Mouse (Mus musculus) limb, embryonic 15.5 days (tissue): ENCODE measurements around the gene Rnase13. TPM values are rescaled to one million over a fixed set of nuclear protein-coding genes. Genes with fewer than 3 reads are reported as not detected.
"Not testable (repeated sequence)": the region's sequence is repeated elsewhere in the genome, so short reads cannot be mapped to it uniquely, and the experiment has no call there.

Source experiments
- ATAC-seq: fragments of 200-750 bp; cut with Nextera tagmentation; 2 replicates; pipeline ENCODE4 v1.8.0; 2017; ENCODE audit warnings: low read depth, moderate TSS enrichment; ENCODE audit not compliant: insufficient number of reproducible peaks, low FRiP score, low TSS enrichment
- H3K27ac ChIP-seq: fragments of 300-500 bp; sonication (generic); 2 replicates; pipeline ENCODE4 v1.5.1; 2015; ENCODE audit warnings: moderate library complexity, mild to moderate bottlenecking, inconsistent platforms
- H3K27me3 ChIP-seq: fragments of 300-500 bp; sonication (generic); 2 replicates; pipeline ENCODE4 v1.6.1; 2015; ENCODE audit warnings: inconsistent platforms
- H3K36me3 ChIP-seq: fragments of 300-500 bp; sonication (generic); 2 replicates; pipeline ENCODE4 v1.6.1; 2015; ENCODE audit warnings: inconsistent platforms
- H3K4me1 ChIP-seq: fragments of 300-500 bp; sonication (generic); 2 replicates; pipeline ENCODE4 v1.6.1; 2015; ENCODE audit warnings: inconsistent platforms
- H3K4me2 ChIP-seq: fragments of 300-500 bp; sonication (generic); 2 replicates; pipeline ENCODE4 v1.6.1; 2015; ENCODE audit warnings: mild to moderate bottlenecking, inconsistent platforms
- H3K4me3 ChIP-seq: fragments of 300-500 bp; sonication (generic); 2 replicates; pipeline ENCODE4 v1.5.1; 2015; ENCODE audit warnings: mild to moderate bottlenecking, inconsistent platforms
- H3K9ac ChIP-seq: fragments of 300-500 bp; sonication (generic); 2 replicates; pipeline ENCODE4 v1.6.1; 2015; ENCODE audit warnings: inconsistent platforms
- H3K9me3 ChIP-seq: fragments of 300-500 bp; sonication (generic); 2 replicates; pipeline ENCODE4 v1.6.1; 2016; ENCODE audit warnings: inconsistent platforms
- WGBS: fragments of 180-500 bp; shearing (Covaris S2); methylation state at CpG from one replicate; pipeline ENCODE4 v1.1.7; 2015; 5-methylcytosine and 5-hydroxymethylcytosine counted together
- polyA plus RNA-seq: library from polyadenylated mRNA; unstranded; fragments of >200 nt; fragmentation: Nextera tagmentation; extraction: Ambion mirVana; gene quantifications from 2 replicates; pipeline ENCODE4 v1.2.1, GENCODE M21; 2015

Gene Rnase13
- polyA plus RNA-seq, 1 experiment from 2014 or later = not detected

DNA sequence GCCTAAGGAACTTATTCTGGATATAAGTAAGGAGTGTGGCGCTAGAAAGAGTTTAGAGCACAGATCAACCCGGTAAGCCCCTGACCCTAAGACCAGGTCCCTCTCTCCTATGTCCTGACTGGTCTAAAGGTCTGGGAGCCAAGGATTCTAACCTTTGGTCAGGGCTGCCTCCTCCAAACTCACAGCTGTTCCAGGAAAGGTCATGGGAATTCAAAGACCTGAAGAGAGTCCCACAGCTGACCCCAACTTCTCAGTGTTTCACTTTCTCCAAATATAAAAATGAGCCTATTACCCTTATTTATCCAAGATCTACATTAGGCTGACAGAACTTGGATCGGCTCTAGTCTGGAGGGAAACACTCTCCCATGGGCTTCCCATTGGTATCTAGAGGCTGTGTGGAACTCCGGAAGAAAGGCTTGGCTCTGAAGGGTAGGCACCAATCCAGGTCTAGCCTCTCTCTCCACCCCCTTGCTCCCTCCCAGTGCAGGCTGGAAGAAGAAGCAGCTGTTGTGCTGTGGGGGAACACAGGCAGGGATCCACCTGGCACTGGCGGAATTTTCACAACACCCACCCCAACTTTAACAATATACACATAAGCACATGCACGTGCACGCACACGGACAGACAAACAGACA is 6.9 kb upstream of the Rnase13 start:
- H3K27ac ChIP-seq = peak overlapping the region; percentile 24; the same call in 1 of the 2 replicates
- no peaks in the 10 kb centered on the region for H3K9me3 ChIP-seq
- WGBS = 70% methylated on average over 8 of the region's 8 CpGs
- no peak overlapping the region for H3K4me2 ChIP-seq
- no peak for ATAC-seq
- H3K27me3 ChIP-seq = no peaks in the 10 kb centered on the region
- H3K4me1 ChIP-seq = peaks cover 11% of the 10 kb centered on the region; the same call in 1 of the 2 replicates
- H3K9ac ChIP-seq = no peak overlapping the region
- no peaks in the 10 kb centered on the region for H3K36me3 ChIP-seq
- no peak overlapping the region for H3K4me3 ChIP-seq

- not testable (repeated sequence) for H3K9me3 ChIP-seq, H3K27ac ChIP-seq, H3K36me3 ChIP-seq, H3K27me3 ChIP-seq, ATAC-seq, H3K4me2 ChIP-seq, H3K9ac ChIP-seq, H3K4me3 ChIP-seq
- 91% methylated on average over 11 of the region's 11 CpGs for WGBS
- peaks cover 21% of the 10 kb centered on the region for H3K4me1 ChIP-seq
Observed at GRCm38 (mm10) chr14:51926930-51927329, 4.4 kb upstream of the Rnase13 start.

- ATAC-seq = no peak
- Histone ChIP-seq H3K4me3 (no peak overlapping the region), H3K27ac (no peak overlapping the region), H3K4me1 (peaks cover 16% of the 10 kb centered on the region), H3K4me2 (no peak overlapping the region), H3K9ac (no peak overlapping the region), H3K27me3 (no peaks in the 10 kb centered on the region), H3K36me3 (no peaks in the 10 kb centered on the region), H3K9me3 (no peaks in the 10 kb centered on the region)
- 77% methylated on average over 4 of the region's 4 CpGs for WGBS
Observed at GRCm38 (mm10) chr14:51923492-51923891, 919 bp upstream of the Rnase13 start.

- H3K4me1 ChIP-seq = peaks cover 16% of the 10 kb centered on the region
- no peak overlapping the region for H3K4me3 ChIP-seq
- WGBS = 83% methylated on average over 2 of the region's 2 CpGs
Observed at GRCm38 (mm10) chr14:51922910-51923309, 337 bp upstream of the Rnase13 start.

GRCm38 (mm10) chr14:51921759-51922570 is 608 bp downstream of the Rnase13 start:
- 55% methylated on average over 16 of the region's 16 CpGs for WGBS
- peak; percentile 36; the same call in 1 of the 2 replicates for ATAC-seq
- Histone ChIP-seq H3K27ac (peak overlapping the region; percentile 58), H3K9ac (no peak overlapping the region), H3K4me2 (no peak overlapping the region), H3K4me3 (no peak overlapping the region), H3K36me3 (no peaks in the 10 kb centered on the region), H3K27me3 (no peaks in the 10 kb centered on the region), H3K4me1 (peaks cover 16% of the 10 kb centered on the region), H3K9me3 (no peaks in the 10 kb centered on the region)

More at GRCm38 (mm10) chr14:51922910-51923309, 337 bp upstream of the Rnase13 start:
- ATAC-seq = no peak
- H3K9me3 ChIP-seq = no peaks in the 10 kb centered on the region
- no peak overlapping the region for H3K27ac ChIP-seq
- H3K27me3 ChIP-seq = no peaks in the 10 kb centered on the region
- H3K4me2 ChIP-seq = no peak overlapping the region
- no peak overlapping the region for H3K9ac ChIP-seq
- H3K36me3 ChIP-seq = no peaks in the 10 kb centered on the region

GRCm38 (mm10) chr14:51918966-51919365 is 3.6 kb downstream of the Rnase13 start:
- 83% methylated on average over 4 of the region's 4 CpGs for WGBS
- H3K4me3 ChIP-seq = no peak overlapping the region
- no peaks in the 10 kb centered on the region for H3K9me3 ChIP-seq
- no peak overlapping the region for H3K9ac ChIP-seq
- H3K36me3 ChIP-seq = no peaks in the 10 kb centered on the region
- no peak overlapping the region for H3K27ac ChIP-seq
- no peaks in the 10 kb centered on the region for H3K27me3 ChIP-seq
- H3K4me2 ChIP-seq = no peak overlapping the region
- H3K4me1 ChIP-seq = peaks cover 38% of the 10 kb centered on the region
- ATAC-seq = no peak

DNA sequence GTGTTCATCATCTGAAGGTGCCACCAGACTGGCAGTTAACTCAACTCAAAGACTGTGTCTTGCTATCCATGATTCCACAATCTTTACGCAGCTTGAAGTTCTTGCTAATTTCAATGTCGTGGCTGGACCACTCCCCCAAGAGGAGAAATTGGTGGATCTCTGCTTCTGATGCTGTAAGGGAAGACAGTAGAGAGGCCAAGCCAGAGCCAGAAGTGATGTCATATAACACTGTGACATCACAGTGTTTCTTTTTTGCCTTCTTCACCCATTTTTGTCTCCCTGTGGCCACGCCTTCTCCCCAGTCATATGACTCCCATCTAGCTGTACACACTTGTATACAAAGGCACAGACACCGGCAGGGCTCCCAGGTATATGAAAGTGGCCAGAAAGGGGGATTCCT is 4.4 kb downstream of the Rnase13 start, which contains the start of gene Tppp2:
Tppp2 (plus strand) TSS at position 301 of the 400 bp plus-strand sequence.
- WGBS = 87% methylated on average over 4 of the region's 4 CpGs
- no peak within 1 kb of the TSS for H3K4me3 ChIP-seq
- no peak within 1 kb of the TSS for H3K4me2 ChIP-seq
- no peaks in the 10 kb centered on the region for H3K27me3 ChIP-seq
- no peak for ATAC-seq
- no peak within 1 kb of the TSS for H3K9ac ChIP-seq
- H3K4me1 ChIP-seq = peaks cover 44% of the 10 kb centered on the region
- no peak within 1 kb of the TSS for H3K27ac ChIP-seq
- no peaks in the 10 kb centered on the region for H3K9me3 ChIP-seq
- H3K36me3 ChIP-seq = no peaks in the 10 kb centered on the region

DNA sequence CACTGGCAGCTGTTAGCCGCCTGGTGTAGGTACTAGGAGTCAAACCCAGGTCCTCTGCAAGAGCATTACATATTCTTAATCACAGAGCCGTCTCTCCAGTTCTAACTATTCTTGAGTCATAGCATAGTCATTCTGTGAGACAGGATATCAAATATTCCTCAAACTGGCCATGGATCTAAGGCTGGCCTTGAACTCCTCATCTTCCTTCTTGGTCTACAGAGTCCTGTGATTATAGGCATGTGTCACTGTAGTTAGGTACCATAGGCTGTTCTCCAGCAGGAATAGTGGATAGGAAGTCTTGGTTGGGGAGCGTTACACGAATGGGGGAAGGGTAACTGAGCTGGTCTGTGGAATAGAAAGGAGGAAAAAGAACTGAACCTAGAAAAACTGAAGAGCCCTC is 6.0 kb downstream of the Rnase13 start:
- no peaks in the 10 kb centered on the region for H3K9me3 ChIP-seq
- no peak overlapping the region for H3K4me2 ChIP-seq
- H3K4me1 ChIP-seq = peaks cover 43% of the 10 kb centered on the region
- H3K9ac ChIP-seq = no peak overlapping the region
- H3K4me3 ChIP-seq = no peak overlapping the region
- WGBS = 82% methylated on average over 4 of the region's 4 CpGs
- ATAC-seq = no peak
- no peaks in the 10 kb centered on the region for H3K36me3 ChIP-seq
- H3K27me3 ChIP-seq = no peaks in the 10 kb centered on the region
- H3K27ac ChIP-seq = no peak overlapping the region

GRCm38 (mm10) chr14:51915030-51915429 is 7.5 kb downstream of the Rnase13 start:
- ATAC-seq = no peak
- Histone ChIP-seq H3K27me3 (no peaks in the 10 kb centered on the region), H3K27ac (peak overlapping the region; percentile 90), H3K9ac (no peak overlapping the region), H3K9me3 (no peaks in the 10 kb centered on the region), H3K4me1 (peaks cover 41% of the 10 kb centered on the region), H3K36me3 (no peaks in the 10 kb centered on the region), H3K4me3 (no peak overlapping the region), H3K4me2 (peak overlapping the region; percentile 17)
- WGBS = 9% methylated on average over 3 of the region's 3 CpGs

DNA sequence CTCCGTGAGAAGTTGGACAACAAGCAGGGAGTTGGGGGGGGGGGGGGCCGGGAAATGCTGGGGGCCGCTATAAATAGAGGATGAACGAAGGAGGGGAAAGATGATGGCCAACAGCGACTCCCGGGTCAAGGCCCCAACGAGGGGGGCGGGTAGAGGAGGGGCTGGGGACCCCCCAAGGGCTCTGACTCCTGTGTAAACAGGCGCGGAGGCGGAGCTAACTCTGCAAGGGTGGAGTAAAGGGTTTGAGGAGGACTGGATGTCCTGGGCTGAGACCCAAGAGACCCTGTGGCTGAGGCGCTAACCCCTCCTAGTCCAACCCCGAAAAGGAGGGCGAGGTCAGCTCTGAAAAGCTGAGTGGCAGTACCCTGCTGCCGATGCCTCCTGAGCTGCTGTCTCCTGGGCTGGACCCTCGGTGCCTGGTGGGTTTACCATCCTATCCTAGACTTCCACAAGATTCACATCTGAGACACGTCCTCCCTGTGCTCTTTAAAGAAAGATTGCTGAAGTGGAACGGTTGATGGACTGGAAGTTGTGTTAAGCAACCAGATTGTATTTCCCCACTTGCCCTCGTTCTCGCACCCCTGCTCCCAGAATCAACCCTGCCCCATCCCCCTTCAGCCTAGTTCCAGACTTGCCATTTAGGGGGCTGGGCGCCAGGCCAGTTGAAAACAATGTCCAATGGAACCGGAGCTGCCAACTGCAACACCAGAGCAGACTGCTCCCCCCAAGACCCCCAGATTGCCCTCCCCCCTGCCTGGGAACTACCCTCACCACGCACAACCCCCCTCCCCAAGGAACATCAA is 8.4 kb downstream of the Rnase13 start, which contains the start of gene Ndrg2:
Ndrg2 (minus strand) TSS at position 199 of the 803 bp plus-strand sequence.
- Histone ChIP-seq H3K4me1 (peaks cover 41% of the 10 kb centered on the region), H3K4me2 (peak within 1 kb of the TSS; percentile 98), H3K4me3 (peak within 1 kb of the TSS; percentile 61), H3K27ac (peak within 1 kb of the TSS; percentile 90), H3K9me3 (no peaks in the 10 kb centered on the region), H3K9ac (peak within 1 kb of the TSS; percentile 41), H3K27me3 (no peaks in the 10 kb centered on the region), H3K36me3 (no peaks in the 10 kb centered on the region)
- peak; percentile 77 for ATAC-seq
- 4% methylated on average over 20 of the region's 23 CpGs for WGBS

DNA sequence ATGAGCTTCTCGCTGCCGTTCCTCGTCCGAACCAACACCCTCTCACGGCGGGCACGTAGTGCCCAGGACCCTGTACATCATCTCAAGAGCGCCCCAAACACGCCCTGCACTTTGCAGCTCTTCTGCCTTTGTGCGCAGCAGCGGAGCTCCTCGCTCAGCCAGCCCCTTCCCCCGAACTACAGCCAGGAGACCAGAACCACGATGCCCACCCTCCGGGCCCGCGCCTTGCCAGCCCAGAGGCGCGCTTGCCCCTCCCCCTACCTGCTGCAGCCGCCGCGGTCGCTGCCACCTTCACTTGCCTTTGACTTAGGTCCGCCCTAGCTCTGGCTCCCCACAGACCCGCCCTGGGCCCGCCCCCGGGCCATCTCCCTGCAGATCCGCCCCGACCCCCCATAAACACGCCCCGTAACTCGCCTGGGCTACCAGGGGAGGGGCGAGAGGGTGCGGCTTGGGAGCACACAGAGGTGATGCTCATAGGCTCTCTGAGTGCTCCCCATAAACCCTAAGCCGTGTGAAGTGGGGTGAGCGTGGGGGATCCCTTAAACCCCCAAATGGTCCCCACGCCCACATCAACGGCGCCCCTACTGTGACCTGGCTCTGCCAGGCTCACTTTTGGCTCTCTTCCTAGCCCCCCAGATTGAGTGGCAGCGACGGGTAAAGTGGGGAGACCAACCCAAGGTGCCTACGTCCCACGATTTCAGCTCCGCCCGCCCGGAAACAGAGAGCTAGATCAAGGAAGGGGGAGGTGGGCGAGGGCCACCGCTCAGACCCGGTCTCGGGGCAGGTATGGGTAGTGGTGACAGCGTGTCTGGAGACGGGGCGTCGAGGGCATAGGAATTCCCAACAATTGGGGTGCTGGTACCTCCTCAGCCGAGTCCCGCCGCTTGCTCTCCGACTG is 9.3 kb downstream of the Rnase13 start:
- Histone ChIP-seq H3K4me1 (peaks cover 41% of the 10 kb centered on the region), H3K9me3 (no peaks in the 10 kb centered on the region), H3K27me3 (no peaks in the 10 kb centered on the region), H3K27ac (peak overlapping the region; percentile 90), H3K4me3 (peak overlapping the region; percentile 61), H3K9ac (peak overlapping the region; percentile 41), H3K4me2 (peak overlapping the region; percentile 98), H3K36me3 (0 out of 2 replicates have a peak, but pooled peaks cover 4% of the 10 kb centered on the region)
- under 1% methylated on average over 58 of the region's 58 CpGs for WGBS
- ATAC-seq = peak; percentile 71
